8 mouse cellular contexts compared by ENCODE assay signal in the genomic region with DNA sequence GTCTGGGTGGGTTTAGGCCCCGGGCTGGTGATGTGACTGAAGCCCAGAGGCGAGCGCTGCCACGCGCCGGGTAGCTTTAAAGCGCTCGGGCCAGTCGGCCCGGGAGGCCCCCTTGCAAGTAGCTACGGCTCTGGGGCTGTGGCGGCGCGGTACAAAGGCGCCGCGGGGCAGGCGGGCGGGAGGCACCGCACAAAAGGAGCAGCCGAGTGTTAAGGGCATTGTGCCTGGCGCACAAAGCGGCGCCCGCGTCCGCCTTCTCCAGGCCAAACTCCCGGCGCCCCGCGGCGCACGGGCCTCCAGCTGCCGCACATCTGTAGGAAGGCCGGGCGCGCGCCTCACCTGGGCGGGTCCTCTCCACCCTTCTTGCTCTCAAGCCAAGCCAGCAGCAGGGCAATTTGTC. TPM values are rescaled to one million over a fixed set of nuclear protein-coding genes. Genes with fewer than 3 reads are reported as not detected.
DNase-seq lines count a peak whose midpoint lies in the region; ATAC-seq and TF ChIP-seq lines count a peak whose summit lies in the region.

No protein-coding gene starts in this region.

- no peak for TF ChIP-seq CTCF in midbrain, postnatal 0 days (IDR thresholded peaks at IDR 0.05)
- TF ChIP-seq CTCF in cerebellum, adult 2 months (IDR thresholded peaks at IDR 0.05; ENCODE audit: borderline replicate concordance, insufficient read depth, low read depth, low read length) = no peak

- H3K4me1 ChIP-seq in heart, embryonic 12.5 days (replicated peaks) = peaks cover 14% of the 10 kb centered on the region
- H3K4me1 ChIP-seq in hindbrain, embryonic 14.5 days (replicated peaks; ENCODE audit: control insufficient read depth, insufficient read depth, low read length) = peaks cover 45% of the 10 kb centered on the region
- H3K4me1 ChIP-seq in midbrain, postnatal 0 days (ENCODE audit: insufficient read depth, low read length) = peaks cover 9% of the 10 kb centered on the region; the same call in 1 of the 2 replicates
- peaks cover 10% of the 10 kb centered on the region for H3K4me1 ChIP-seq in cerebellum, adult 2 months (ENCODE audit: control insufficient read depth, insufficient read depth, low read length)

- H3K4me2 ChIP-seq in heart, embryonic 12.5 days = peak overlapping the region; percentile 51
- H3K4me2 ChIP-seq in hindbrain, embryonic 14.5 days (replicated peaks) = peak overlapping the region; percentile 59
- peak overlapping the region; percentile 53 for H3K4me2 ChIP-seq in midbrain, postnatal 0 days (ENCODE audit: low read depth, low read length, poor library complexity, severe bottlenecking)

- peaks cover 78% of the 10 kb centered on the region for H3K27me3 ChIP-seq in heart, embryonic 12.5 days (replicated peaks)
- H3K27me3 ChIP-seq in hindbrain, embryonic 14.5 days (ENCODE audit: control insufficient read depth, insufficient read depth, low read length) = peaks cover 95% of the 10 kb centered on the region
- H3K27me3 ChIP-seq in midbrain, postnatal 0 days (ENCODE audit: insufficient read depth, low read length) = peaks cover 48% of the 10 kb centered on the region
- H3K27me3 ChIP-seq in cerebellum, adult 2 months (ENCODE audit: control insufficient read depth, insufficient read depth, low read length) = no peaks in the 10 kb centered on the region

- no peak for ATAC-seq in heart, embryonic 12.5 days (ENCODE audit: insufficient number of reproducible peaks, low FRiP score)
- peak; percentile 36; the same call in 1 of the 2 replicates for ATAC-seq in hindbrain, embryonic 14.5 days (ENCODE audit: low FRiP score)
- ATAC-seq in midbrain, postnatal 0 days (ENCODE audit: low FRiP score) = no peak
- ATAC-seq in activated CD4-positive, CD25-positive, alpha-beta regulatory T cell, adult 4 months = no peak

- H3K36me3 ChIP-seq in heart, embryonic 12.5 days = no peaks in the 10 kb centered on the region
- no peaks in the 10 kb centered on the region for H3K36me3 ChIP-seq in hindbrain, embryonic 14.5 days (replicated peaks; ENCODE audit: control insufficient read depth, insufficient read depth)
- H3K36me3 ChIP-seq in midbrain, postnatal 0 days (ENCODE audit: insufficient read depth, low read length) = no peaks in the 10 kb centered on the region

- under 1% methylated on average over 39 of the region's 39 CpGs for WGBS in heart, embryonic 12.5 days
- under 1% methylated on average over 39 of the region's 39 CpGs for WGBS in hindbrain, embryonic 14.5 days
- under 1% methylated on average over 39 of the region's 39 CpGs for WGBS in midbrain, postnatal 0 days
- 3% methylated on average over 39 of the region's 39 CpGs for WGBS in cerebellum, adult 2 months

- TF ChIP-seq POLR2A in cerebellum, adult 2 months (IDR thresholded peaks at IDR 0.05; ENCODE audit: borderline replicate concordance, insufficient read depth, low read length) = no peak

- H3K4me3 ChIP-seq in heart, embryonic 12.5 days = peak overlapping the region; percentile 7; the same call in 1 of the 2 replicates
- peak overlapping the region; percentile 16 for H3K4me3 ChIP-seq in hindbrain, embryonic 14.5 days (replicated peaks; ENCODE audit: low read length)
- H3K4me3 ChIP-seq in midbrain, postnatal 0 days (ENCODE audit: low read depth, low read length) = peak overlapping the region; percentile 29
- H3K4me3 ChIP-seq in cerebellum, adult 2 months (replicated peaks; ENCODE audit: insufficient read depth, low read depth, low read length) = no peak overlapping the region

- no peak for DNase-seq in heart, adult 18-20 months
- peak; percentile 68 for DNase-seq in embryo, embryonic 10 days (ENCODE audit: low spot score)
- DNase-seq in hindbrain, embryonic 14.5 days (ENCODE audit: low spot score) = no peak
- DNase-seq in midbrain, postnatal 0 days (ENCODE audit: low spot score) = no peak
- no peak for DNase-seq in adrenal gland, adult 2 months
- no peak for DNase-seq in cerebellum, adult 2 months

- H3K9ac ChIP-seq in heart, embryonic 12.5 days = no peak overlapping the region
- peak overlapping the region; percentile 53 for H3K9ac ChIP-seq in hindbrain, embryonic 14.5 days
- 0 out of 2 replicates have a peak overlapping the region, but pooled peaks have one; percentile 29 for H3K9ac ChIP-seq in midbrain, postnatal 0 days (replicated peaks; ENCODE audit: low read length, poor library complexity, severe bottlenecking)

- no peak overlapping the region for H3K27ac ChIP-seq in heart, embryonic 12.5 days (ENCODE audit: poor library complexity, severe bottlenecking)
- H3K27ac ChIP-seq in hindbrain, embryonic 14.5 days = no peak overlapping the region
- H3K27ac ChIP-seq in midbrain, postnatal 0 days (ENCODE audit: low read depth, low read length) = no peak overlapping the region
- H3K27ac ChIP-seq in cerebellum, adult 2 months (ENCODE audit: insufficient read depth, low read length) = no peak overlapping the region

- no peaks in the 10 kb centered on the region for H3K9me3 ChIP-seq in heart, embryonic 12.5 days (replicated peaks)
- no peaks in the 10 kb centered on the region for H3K9me3 ChIP-seq in hindbrain, embryonic 14.5 days (ENCODE audit: control insufficient read depth, low read length)
- H3K9me3 ChIP-seq in midbrain, postnatal 0 days (ENCODE audit: low read length) = no peaks in the 10 kb centered on the region

RNA-seq across cellular contexts. Expression of gene Hes3, which starts 1.1 kb away (rescaled TPM):
- not detected in 2 replicates for polyA plus RNA-seq in heart, embryonic 12.5 days (2016; fragmentation: Nextera tagmentation; extraction: Ambion mirVana)
- not detected for total RNA-seq in heart, adult 18-20 months (2021)
- 0.24 and 1.2 TPM in 2 replicates for polyA plus RNA-seq in hindbrain, embryonic 14.5 days (2014; fragmentation: Nextera tagmentation; extraction: Ambion mirVana)
- not detected in 2 replicates for total RNA-seq in midbrain, postnatal 0 days (2014; rRNA removed)
- polyA plus RNA-seq in midbrain, postnatal 0 days (2015; fragmentation: Nextera tagmentation; extraction: Ambion mirVana) = 0.19 and 0.36 TPM in 2 replicates
- not detected for total RNA-seq in adrenal gland, adult 2 months (2021)
- polyA plus RNA-seq in adrenal gland, adult 2 months (2012; rRNA removed) = 0.30 TPM in 1 of 2 replicates, not detected in the other
- polyA plus RNA-seq in activated CD4-positive, CD25-positive, alpha-beta regulatory T cell, adult 4 months (2017; shearing (Covaris generic)) = not detected
- polyA plus RNA-seq in cerebellum, adult 2 months (2012; rRNA removed) = 55.1 and 62.7 TPM in 2 replicates

RNA-seq across cellular contexts. Expression of gene Icmt, which starts 6.6 kb away (rescaled TPM):
- polyA plus RNA-seq in heart, embryonic 12.5 days (2016; fragmentation: Nextera tagmentation; extraction: Ambion mirVana) = 24.0 and 25.4 TPM in 2 replicates
- 10 to 100 TPM; 25.7 to 32.2 TPM for total RNA-seq in heart, adult 18-20 months (2021)
- polyA plus RNA-seq in hindbrain, embryonic 14.5 days (2014; fragmentation: Nextera tagmentation; extraction: Ambion mirVana) = 20.6 and 22.8 TPM in 2 replicates
- 34.6 and 38.9 TPM in 2 replicates for total RNA-seq in midbrain, postnatal 0 days (2014; rRNA removed)
- 15.7 and 17.9 TPM in 2 replicates for polyA plus RNA-seq in midbrain, postnatal 0 days (2015; fragmentation: Nextera tagmentation; extraction: Ambion mirVana)
- 10 to 100 TPM; 34.6 to 49.1 TPM for total RNA-seq in adrenal gland, adult 2 months (2021)
- 39.5 and 48.3 TPM in 2 replicates for polyA plus RNA-seq in adrenal gland, adult 2 months (2012; rRNA removed)
- polyA plus RNA-seq in activated CD4-positive, CD25-positive, alpha-beta regulatory T cell, adult 4 months (2017; shearing (Covaris generic)) = 1 to 10 TPM; 7.2 to 7.7 TPM
- polyA plus RNA-seq in cerebellum, adult 2 months (2012; rRNA removed) = 160 and 188 TPM in 2 replicates

RNA-seq across cellular contexts. Expression of gene Gpr153, which starts 16.4 kb away (rescaled TPM):
- 11.9 and 14.0 TPM in 2 replicates for polyA plus RNA-seq in heart, embryonic 12.5 days (2016; fragmentation: Nextera tagmentation; extraction: Ambion mirVana)
- 10 to 100 TPM in 1 of 2 experiments, 1 to 10 TPM in 1; 8.0 to 10.2 TPM for total RNA-seq in heart, adult 18-20 months (2021)
- 23.1 and 27.8 TPM in 2 replicates for polyA plus RNA-seq in hindbrain, embryonic 14.5 days (2014; fragmentation: Nextera tagmentation; extraction: Ambion mirVana)
- 138 and 149 TPM in 2 replicates for total RNA-seq in midbrain, postnatal 0 days (2014; rRNA removed)
- polyA plus RNA-seq in midbrain, postnatal 0 days (2015; fragmentation: Nextera tagmentation; extraction: Ambion mirVana) = 20.1 and 21.2 TPM in 2 replicates
- 1 to 10 TPM; 3.5 to 8.3 TPM for total RNA-seq in adrenal gland, adult 2 months (2021)
- polyA plus RNA-seq in adrenal gland, adult 2 months (2012; rRNA removed) = 16.6 and 22.4 TPM in 2 replicates
- polyA plus RNA-seq in activated CD4-positive, CD25-positive, alpha-beta regulatory T cell, adult 4 months (2017; shearing (Covaris generic)) = not detected
- polyA plus RNA-seq in cerebellum, adult 2 months (2012; rRNA removed) = 29.9 and 31.4 TPM in 2 replicates

RNA-seq across cellular contexts. Expression of gene Rnf207, which starts 28.4 kb away (rescaled TPM):
- 56.5 and 62.1 TPM in 2 replicates for polyA plus RNA-seq in heart, embryonic 12.5 days (2016; fragmentation: Nextera tagmentation; extraction: Ambion mirVana)
- total RNA-seq in heart, adult 18-20 months (2021) = 10 to 100 TPM; 38.8 to 46.0 TPM
- polyA plus RNA-seq in hindbrain, embryonic 14.5 days (2014; fragmentation: Nextera tagmentation; extraction: Ambion mirVana) = 5.6 and 6.9 TPM in 2 replicates
- total RNA-seq in midbrain, postnatal 0 days (2014; rRNA removed) = 7.6 and 15.2 TPM in 2 replicates
- 7.2 and 8.8 TPM in 2 replicates for polyA plus RNA-seq in midbrain, postnatal 0 days (2015; fragmentation: Nextera tagmentation; extraction: Ambion mirVana)
- 1 to 10 TPM in 1 of 2 experiments, under 1 TPM in 1; 0.84 to 1.1 TPM for total RNA-seq in adrenal gland, adult 2 months (2021)
- 0.26 and 0.67 TPM in 2 replicates for polyA plus RNA-seq in adrenal gland, adult 2 months (2012; rRNA removed)
- polyA plus RNA-seq in activated CD4-positive, CD25-positive, alpha-beta regulatory T cell, adult 4 months (2017; shearing (Covaris generic)) = not detected
- 7.2 and 11.8 TPM in 2 replicates for polyA plus RNA-seq in cerebellum, adult 2 months (2012; rRNA removed)

RNA-seq across cellular contexts. Expression of gene Rpl22, which starts 35.2 kb away (rescaled TPM):
- 278 and 280 TPM in 2 replicates for polyA plus RNA-seq in heart, embryonic 12.5 days (2016; fragmentation: Nextera tagmentation; extraction: Ambion mirVana)
- total RNA-seq in heart, adult 18-20 months (2021) = 100 to 1,000 TPM; 275 to 290 TPM
- 154 and 178 TPM in 2 replicates for polyA plus RNA-seq in hindbrain, embryonic 14.5 days (2014; fragmentation: Nextera tagmentation; extraction: Ambion mirVana)
- 177 and 203 TPM in 2 replicates for total RNA-seq in midbrain, postnatal 0 days (2014; rRNA removed)
- 125 and 148 TPM in 2 replicates for polyA plus RNA-seq in midbrain, postnatal 0 days (2015; fragmentation: Nextera tagmentation; extraction: Ambion mirVana)
- total RNA-seq in adrenal gland, adult 2 months (2021) = 100 to 1,000 TPM; 401 to 498 TPM
- 12.3 and 12.5 TPM in 2 replicates for polyA plus RNA-seq in adrenal gland, adult 2 months (2012; rRNA removed)
- polyA plus RNA-seq in activated CD4-positive, CD25-positive, alpha-beta regulatory T cell, adult 4 months (2017; shearing (Covaris generic)) = 1,000 to 10,000 TPM; 1,059 to 1,071 TPM
- polyA plus RNA-seq in cerebellum, adult 2 months (2012; rRNA removed) = 162 and 187 TPM in 2 replicates

Comparison
In these comparisons a context has a peak if more than half of its experiments do, and no peak if none do; other contexts are left out.
1. RNA of gene Hes3, which starts 1.1 kb away (polyA plus RNA-seq): 55.1 to 62.7 TPM in cerebellum, adult 2 months; 0.24 to 1.2 TPM in hindbrain, embryonic 14.5 days, 0.19 to 0.36 TPM in midbrain, postnatal 0 days, not detected in heart, embryonic 12.5 days, 0.30 TPM in adrenal gland, adult 2 months and not detected in activated CD4-positive, CD25-positive, alpha-beta regulatory T cell, adult 4 months; every median in the first group is over 10 times any median in the second.
2. RNA of gene Gpr153, which starts 16.4 kb away (polyA plus RNA-seq): 29.9 to 31.4 TPM in cerebellum, adult 2 months, 23.1 to 27.8 TPM in hindbrain, embryonic 14.5 days, 20.1 to 21.2 TPM in midbrain, postnatal 0 days, 16.6 to 22.4 TPM in adrenal gland, adult 2 months and 11.9 to 14.0 TPM in heart, embryonic 12.5 days; not detected in activated CD4-positive, CD25-positive, alpha-beta regulatory T cell, adult 4 months; every median in the first group is over 10 times any median in the second.
3. Peak in every context shown above with its lines, with median percentiles within 50 percentile points of each other: H3K4me2 ChIP-seq.